Mouse (Mus musculus) frontal cortex, postnatal 10 days (tissue): ENCODE data around the gene Calhm1.

Experiments used
- DNase-seq, 2 experiments: peaks; one replicate each; pipeline ENCODE4 v3.0.0; 2022; ENCODE audit warnings: low spot score in 2 of 2, mixed read lengths in 1 of 2

Gene Calhm1

GRCm38 (mm10) chr19:47144154-47144553 lies at the start of gene Calhm1:
TSS of gene Calhm1 (minus strand) at chr19:47144254.
- no peak for DNase-seq

GRCm38 (mm10) chr19:47192158-47192557 lies 48.1 kb upstream of the Calhm1 start:
- DNase-seq: no peak

DNA sequence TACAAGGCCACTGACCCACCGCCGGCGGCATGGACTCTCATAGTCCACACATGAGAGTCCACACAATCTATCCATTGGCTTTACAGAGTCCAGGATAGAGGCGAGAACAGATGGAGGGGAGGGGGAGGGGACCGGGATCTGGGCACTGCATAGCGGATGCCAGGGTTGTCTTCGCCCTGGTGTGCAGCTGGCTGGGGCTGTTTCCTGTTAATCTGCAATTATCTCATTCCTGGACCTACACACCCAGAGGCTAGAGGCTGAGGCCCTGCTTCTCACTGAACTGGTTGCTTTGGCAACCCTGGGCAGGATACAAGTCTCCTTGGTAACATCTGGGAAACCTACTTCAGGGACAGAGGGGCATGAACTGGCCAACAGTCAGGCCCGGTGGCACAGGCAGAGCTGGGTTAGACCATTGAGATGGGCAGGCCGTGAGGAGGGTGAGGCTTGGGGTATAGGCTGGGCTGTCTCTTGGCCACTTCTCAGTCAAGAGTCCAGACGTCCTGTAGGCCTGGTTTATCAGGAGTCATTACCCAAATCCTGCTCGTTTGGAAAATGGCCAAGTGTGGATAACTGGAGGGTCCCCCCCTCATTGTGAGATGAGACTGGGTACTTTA lies 44.6 kb upstream of the Calhm1 start:
- no peak for DNase-seq

- no peak for DNase-seq
These were observed 42.6 kb upstream of the Calhm1 start for GRCm38 (mm10) chr19:47186514-47187275.

- no peak for DNase-seq
These were observed 40.7 kb upstream of the Calhm1 start for GRCm38 (mm10) chr19:47184736-47185135.

DNA sequence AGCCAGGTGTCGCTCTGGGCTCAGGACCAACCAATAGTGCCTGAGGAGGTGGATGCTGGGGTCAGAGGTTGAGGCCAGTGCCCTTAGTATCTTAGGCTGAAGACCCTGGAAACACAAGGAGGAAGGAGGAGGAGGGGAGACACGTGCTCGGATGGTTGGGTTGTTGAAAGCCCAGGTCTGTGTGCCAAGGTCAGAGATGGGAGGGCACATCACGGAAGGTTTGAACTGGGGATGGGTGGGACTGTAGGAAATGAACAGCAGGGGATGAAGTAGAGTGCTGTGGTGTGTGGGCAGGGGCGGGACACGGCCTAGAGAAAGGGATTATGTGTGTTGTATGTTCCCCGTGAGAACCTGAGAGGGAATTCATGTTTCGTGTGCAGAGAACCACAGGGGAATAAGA lies 40.2 kb upstream of the Calhm1 start:
- no peak for DNase-seq

GRCm38 (mm10) chr19:47180011-47180410 lies 36.0 kb upstream of the Calhm1 start:
- no peak for DNase-seq

DNA sequence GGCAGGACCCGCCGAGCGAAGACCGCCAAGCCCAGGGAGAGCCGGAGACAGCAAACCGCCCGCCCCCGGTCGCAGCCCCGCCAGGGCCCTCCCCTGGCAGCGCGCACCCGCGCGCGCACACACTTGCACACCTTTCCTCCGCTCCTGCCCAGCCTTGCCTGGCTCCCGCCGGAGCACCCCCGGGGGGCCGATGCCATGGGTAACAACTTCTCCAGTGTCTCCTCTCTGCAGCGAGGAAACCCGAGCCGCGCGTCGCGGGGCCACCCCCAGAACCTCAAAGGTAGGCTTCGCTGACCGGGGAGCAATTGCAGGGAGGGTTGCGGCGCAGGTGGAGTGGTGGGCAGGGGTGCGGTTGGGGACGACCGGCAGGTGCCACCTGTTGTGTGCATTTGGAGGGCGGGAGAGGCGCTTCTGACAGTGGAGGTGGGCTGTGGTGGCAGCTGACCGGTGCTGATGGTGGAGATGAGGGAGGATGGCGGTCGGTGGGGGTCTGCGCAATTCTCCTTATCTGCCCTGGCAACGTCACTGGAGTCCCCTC lies 35.3 kb upstream of the Calhm1 start:
- DNase-seq: peak; percentile 44 to 54

DNA sequence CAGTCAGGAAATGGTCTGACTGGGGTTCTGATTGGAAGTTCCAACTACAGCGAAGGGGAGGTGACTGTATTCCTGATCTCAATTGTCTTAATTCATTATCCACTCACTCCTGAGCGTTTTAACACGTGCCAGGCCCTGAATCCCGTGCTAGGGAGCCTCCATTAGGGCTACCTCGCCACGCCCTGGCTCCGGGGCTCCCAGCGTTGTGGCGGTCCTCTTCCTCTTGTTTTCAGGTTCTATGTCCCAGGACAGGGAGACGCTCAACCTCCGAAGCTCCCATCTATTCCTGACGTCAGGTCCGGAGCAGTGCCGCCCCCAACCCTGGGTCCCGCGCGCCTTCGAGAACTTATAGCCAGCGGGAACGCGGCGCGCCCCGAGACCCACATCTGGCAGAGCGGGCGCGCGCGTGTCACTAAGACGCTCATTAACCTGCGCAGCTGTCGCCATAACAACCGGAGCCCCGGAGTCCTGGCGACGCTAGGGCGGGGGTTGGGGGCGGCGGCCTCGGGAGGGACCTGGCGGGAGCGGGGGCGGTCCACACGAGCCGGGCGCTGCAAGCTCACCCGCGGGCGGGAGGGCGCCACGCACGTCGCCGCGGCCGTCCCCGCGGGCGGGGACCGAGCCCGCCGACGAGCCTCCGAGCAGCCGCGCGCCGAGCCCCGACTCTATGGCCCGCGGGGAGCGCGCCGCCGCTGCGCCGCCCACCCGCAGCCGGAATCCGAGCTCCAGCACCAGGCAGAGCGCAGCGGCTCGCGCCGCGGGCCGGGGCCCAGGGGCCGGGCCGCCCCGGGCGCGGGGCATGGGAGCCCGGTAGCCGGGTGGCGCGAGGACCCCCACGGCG lies 34.6 kb upstream of the Calhm1 start, which contains the start of gene Neurl1a:
Neurl1a (plus strand) TSS at position 390 of the 841 bp plus-strand sequence.
- DNase-seq: peak; percentile 53 to 67

- peak in 1 of 2 experiments; percentile 40 for DNase-seq
These were observed 33.9 kb upstream of the Calhm1 start for GRCm38 (mm10) chr19:47178001-47178400.

DNA sequence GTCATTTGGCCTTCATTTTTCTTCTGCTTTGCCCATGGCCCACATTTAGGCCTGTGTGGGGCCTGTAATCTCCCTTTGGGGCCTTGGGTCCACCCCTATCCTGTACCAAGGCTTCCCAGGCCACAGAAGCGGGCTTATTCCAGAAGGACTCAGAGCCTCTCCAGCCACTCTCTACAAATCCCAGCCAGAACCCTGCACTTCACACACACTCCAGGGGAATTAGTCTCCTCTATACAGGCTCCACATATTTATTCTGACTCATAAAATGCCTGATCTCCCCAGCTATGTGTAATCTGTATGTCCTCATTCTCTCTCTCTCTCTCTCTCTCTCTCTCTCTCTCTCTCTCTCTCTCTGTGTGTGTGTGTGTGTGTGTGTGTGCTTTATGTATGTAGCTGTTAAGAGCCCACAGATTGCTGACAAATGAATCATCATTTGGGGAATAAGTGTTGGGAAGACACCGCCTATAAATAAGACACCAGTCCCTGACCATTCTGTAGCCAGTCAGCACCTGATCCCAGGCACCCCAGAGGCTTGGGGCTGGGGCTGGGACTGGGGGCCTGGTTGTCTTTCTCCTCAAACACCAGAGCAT lies 33.0 kb upstream of the Calhm1 start:
- DNase-seq: no peak

DNA sequence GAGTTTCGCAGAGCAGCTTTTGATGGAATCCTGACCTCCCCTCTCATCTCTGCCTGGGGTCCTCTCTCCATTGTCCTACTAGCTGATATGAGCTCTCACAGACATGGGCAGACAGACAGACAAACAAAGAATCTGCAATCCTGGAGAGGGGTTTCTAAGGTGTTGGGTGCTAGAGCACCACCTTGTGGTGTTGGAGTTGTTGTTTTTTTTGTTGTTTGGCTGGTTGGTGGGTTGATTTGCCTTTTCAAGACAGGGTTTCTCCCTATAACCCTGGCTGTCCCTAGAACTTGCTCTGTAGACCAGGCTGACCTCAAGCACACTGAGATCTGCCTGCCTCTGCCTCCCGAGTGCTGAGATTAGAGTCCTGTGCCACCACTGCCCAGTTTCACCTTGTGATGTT lies 31.4 kb upstream of the Calhm1 start:
- DNase-seq: no peak

- no peak for DNase-seq
These were observed 30.5 kb upstream of the Calhm1 start for GRCm38 (mm10) chr19:47174515-47174914.

DNA sequence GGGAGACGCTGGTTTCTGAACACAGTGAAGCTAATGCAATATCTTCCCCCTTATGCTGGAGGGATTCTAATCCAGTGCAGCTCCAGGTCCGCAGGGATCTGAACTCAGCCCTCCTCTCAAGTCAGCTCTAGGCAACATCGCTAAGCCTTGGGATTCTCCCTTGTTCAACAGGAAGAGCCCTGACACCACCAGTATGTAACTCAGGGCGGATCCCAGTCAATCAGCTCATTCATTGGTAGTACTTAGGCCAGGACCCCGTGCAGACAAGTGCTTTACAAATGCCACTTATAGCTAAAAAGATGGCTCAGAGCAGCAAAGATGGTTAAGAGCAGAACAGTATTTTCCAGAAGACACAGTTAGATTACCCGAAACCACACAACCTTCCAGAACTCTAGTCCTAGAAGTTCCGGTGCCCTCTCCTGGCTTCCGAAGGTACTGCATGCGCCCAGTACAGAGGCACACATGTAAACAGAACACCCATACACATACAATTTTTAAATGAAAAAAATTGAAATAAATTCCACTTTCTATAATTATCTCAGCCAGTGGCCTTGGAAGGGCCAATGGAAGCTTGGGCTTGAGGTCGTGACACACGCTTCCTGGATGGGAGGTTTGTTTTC lies 24.8 kb upstream of the Calhm1 start:
- DNase-seq: peak; percentile 46 to 79

DNA sequence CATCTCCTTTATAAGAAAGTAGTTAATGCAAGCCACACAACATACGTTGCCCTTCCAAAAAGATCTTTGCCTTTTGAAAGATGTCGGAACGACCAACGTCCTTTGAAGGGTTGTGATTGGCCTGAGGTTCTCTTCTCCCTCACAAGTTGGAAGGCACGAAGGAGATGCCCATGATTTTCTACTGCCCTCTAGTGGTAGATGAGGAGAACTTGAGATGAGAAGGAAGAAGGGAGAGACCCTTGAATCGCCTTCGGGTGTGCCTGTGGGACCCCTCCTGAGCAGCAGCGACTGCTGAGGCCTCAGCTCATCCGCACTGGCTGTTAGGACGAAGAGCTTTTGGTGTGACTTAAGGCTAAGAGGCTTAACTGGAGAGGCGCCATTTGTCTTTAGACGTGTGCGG lies 24.2 kb upstream of the Calhm1 start:
- no peak for DNase-seq

GRCm38 (mm10) chr19:47167617-47168214 lies 23.7 kb upstream of the Calhm1 start:
- DNase-seq: no peak

DNA sequence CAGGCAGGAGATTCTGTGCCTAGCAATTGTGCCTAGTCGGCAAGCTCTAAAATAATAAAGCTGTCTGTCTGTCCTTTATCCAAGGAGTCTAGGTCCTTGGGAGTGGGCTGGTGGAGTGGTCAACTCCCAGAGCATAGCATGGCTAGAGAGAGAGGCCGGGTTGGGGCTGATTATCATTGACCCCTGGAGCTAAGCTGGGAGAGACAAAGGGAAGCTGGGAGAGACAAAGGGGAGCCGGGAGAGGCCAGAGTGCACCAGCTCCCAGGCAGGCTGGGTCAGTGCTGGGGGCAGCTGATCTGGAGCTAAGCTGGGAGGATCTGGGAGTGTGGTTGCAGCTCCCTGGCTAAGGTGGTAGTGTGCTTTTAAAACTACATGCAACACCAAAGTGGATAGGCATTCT lies 22.7 kb upstream of the Calhm1 start:
- DNase-seq: no peak

DNA sequence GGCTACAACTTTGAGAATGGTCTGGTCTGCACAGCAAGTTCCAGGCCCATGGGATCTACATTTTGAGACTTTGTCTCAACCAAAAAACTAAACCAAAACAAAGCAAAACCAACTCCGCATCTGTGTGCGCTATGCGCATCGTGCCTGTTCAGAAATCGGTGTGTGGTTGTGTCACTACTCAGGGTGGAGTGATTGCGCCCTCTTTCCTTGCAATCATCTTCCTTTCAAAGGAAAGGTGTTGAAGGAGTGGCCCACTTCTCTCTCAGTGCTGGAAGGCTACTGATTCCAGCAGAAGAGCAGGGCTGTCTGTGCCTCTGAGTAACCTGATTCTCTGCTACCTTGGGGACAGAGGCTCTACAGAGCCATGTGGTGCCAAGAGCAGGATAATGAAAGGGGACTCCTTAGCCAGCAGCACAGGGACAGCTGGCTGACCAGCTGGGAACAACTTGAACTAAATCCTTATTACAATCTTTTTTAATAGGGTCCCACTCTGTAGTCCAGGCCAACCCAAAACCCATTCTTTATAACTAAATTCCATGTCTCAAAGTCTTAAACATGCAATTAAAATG lies 19.2 kb upstream of the Calhm1 start:
- no peak for DNase-seq

GRCm38 (mm10) chr19:47161669-47162068 lies 17.6 kb upstream of the Calhm1 start:
- no peak for DNase-seq

- no peak for DNase-seq
These were observed 13.6 kb upstream of the Calhm1 start, which contains the start of gene Calhm3 for GRCm38 (mm10) chr19:47157664-47158063. TSS of gene Calhm3 (minus strand) at chr19:47157764.
